Mouse (Mus musculus) left cerebral cortex, postnatal 10 days (tissue): ENCODE measurements around the gene Stat5a. TPM values are rescaled to one million over a fixed set of nuclear protein-coding genes. Genes with fewer than 3 reads are reported as not detected.

Experiments
- DNase-seq, 2 experiments: peaks; one replicate each; pipeline ENCODE4 v3.0.0; 2021 to 2022; ENCODE audit warnings: low spot score in 2 of 2, mixed read lengths in 1 of 2; ENCODE audit errors: extremely low spot score in 1 of 2
- intact Hi-C: fragments of 180-260 bp; cut with DNase I; formaldehyde crosslinking; loops from one replicate; pipeline ENCODE4 v1.15.1; 2025
- total RNA-seq, 2 experiments: library from RNA; stranded (reverse); gene quantifications; 2 replicates each; pipeline ENCODE4 v1.2.3; 2021

Gene Stat5a
- total RNA-seq, 2 experiments from 2014 or later = 2.0 to 3.4 TPM

GRCm38 (mm10) chr11:100853018-100853417 is 6.1 kb upstream of the Stat5a start:
- DNase-seq = no peak
- intact Hi-C loops = loop anchor here (5.0 kb wide), 1 partner anchor 76 kb away; no protein-coding TSS in a partner anchor

- intact Hi-C loops = loop anchor here (5.0 kb wide), 1 partner anchor 77 kb away; no protein-coding TSS in a partner anchor
- no peak for DNase-seq
Observed at GRCm38 (mm10) chr11:100854268-100854667, 4.9 kb upstream of the Stat5a start.

- intact Hi-C loops = no loop called here
- DNase-seq = no peak
Observed at GRCm38 (mm10) chr11:100855178-100855577, 4.0 kb upstream of the Stat5a start.

- intact Hi-C loops = no loop called here
- DNase-seq = no peak
Observed at GRCm38 (mm10) chr11:100857960-100858359, 1.2 kb upstream of the Stat5a start.

GRCm38 (mm10) chr11:100859579-100860075 is 476 bp downstream of the Stat5a start:
- DNase-seq = no peak
- intact Hi-C loops = no loop called here

- peak; percentile 24 to 88 for DNase-seq
Observed at GRCm38 (mm10) chr11:100860198-100861048, 1.3 kb downstream of the Stat5a start.

GRCm38 (mm10) chr11:100861335-100861734 is 2.2 kb downstream of the Stat5a start:
- intact Hi-C loops = no loop called here
- no peak for DNase-seq

More at GRCm38 (mm10) chr11:100860198-100861048, 1.3 kb downstream of the Stat5a start:
- intact Hi-C loops = no loop called here

- intact Hi-C loops = no loop called here
- no peak for DNase-seq
Observed at GRCm38 (mm10) chr11:100861836-100862235, 2.7 kb downstream of the Stat5a start.

GRCm38 (mm10) chr11:100863141-100863540 is 4.0 kb downstream of the Stat5a start:
- intact Hi-C loops = no loop called here
- DNase-seq = no peak

GRCm38 (mm10) chr11:100865618-100866017 is 6.5 kb downstream of the Stat5a start:
- DNase-seq = no peak
- intact Hi-C loops = no loop called here

GRCm38 (mm10) chr11:100870256-100870967 is 11.3 kb downstream of the Stat5a start:
- peak in 1 of 2 experiments; percentile 13 for DNase-seq
- intact Hi-C loops = no loop called here

GRCm38 (mm10) chr11:100870968-100871350 is 11.8 kb downstream of the Stat5a start:
- intact Hi-C loops = no loop called here
- DNase-seq = no peak

GRCm38 (mm10) chr11:100875761-100876160 is 16.6 kb downstream of the Stat5a start:
- DNase-seq = no peak

GRCm38 (mm10) chr11:100879321-100880078 is 20.3 kb downstream of the Stat5a start:
- intact Hi-C loops = no loop called here
- no peak for DNase-seq

More at GRCm38 (mm10) chr11:100875761-100876160, 16.6 kb downstream of the Stat5a start:
- intact Hi-C loops = no loop called here

GRCm38 (mm10) chr11:100883640-100884039 is 24.5 kb downstream of the Stat5a start:
- DNase-seq = no peak
- intact Hi-C loops = no loop called here

- intact Hi-C loops = no loop called here
- DNase-seq = no peak
Observed at GRCm38 (mm10) chr11:100885472-100885871, 26.3 kb downstream of the Stat5a start.

- DNase-seq = no peak
- intact Hi-C loops = no loop called here
Observed at GRCm38 (mm10) chr11:100886188-100886740, 27.1 kb downstream of the Stat5a start.

- no peak for DNase-seq
- intact Hi-C loops = no loop called here
Observed at GRCm38 (mm10) chr11:100887236-100887635, 28.1 kb downstream of the Stat5a start.

- intact Hi-C loops = no loop called here
- no peak for DNase-seq
Observed at GRCm38 (mm10) chr11:100887764-100888163, 28.6 kb downstream of the Stat5a start.
